Mouse (Mus musculus): ENCODE data around the gene Atg4c.
A peak's percentile ranks its signal among the peaks of the same experiment; 100 is the strongest.

Gene Atg4c

GRCm38 (mm10) chr4:99193810-99194582, at the start of gene Atg4c:
Gene Atg4c, plus strand, starts transcription at chr4:99193934.
- peak; percentile 90 for DNase-seq (ENCODE audit: low spot score)

- DNase-seq (ENCODE audit: low spot score) = no peak
These were observed 42.3 kb upstream of the Atg4c start for GRCm38 (mm10) chr4:99151434-99151833.

GRCm38 (mm10) chr4:99151885-99152558, 41.7 kb upstream of the Atg4c start:
- no peak for DNase-seq (ENCODE audit: low spot score)

GRCm38 (mm10) chr4:99156641-99157307, 37.0 kb upstream of the Atg4c start:
- DNase-seq (ENCODE audit: low spot score) = no peak

GRCm38 (mm10) chr4:99158495-99158894, 35.2 kb upstream of the Atg4c start:
- DNase-seq (ENCODE audit: low spot score) = no peak

- DNase-seq (ENCODE audit: low spot score) = peak; percentile 29
These were observed 33.3 kb upstream of the Atg4c start for GRCm38 (mm10) chr4:99160414-99160813.

- no peak for DNase-seq (ENCODE audit: low spot score)
These were observed 32.8 kb upstream of the Atg4c start for GRCm38 (mm10) chr4:99160899-99161298.

GRCm38 (mm10) chr4:99161457-99161971, 32.2 kb upstream of the Atg4c start:
- no peak for DNase-seq (ENCODE audit: low spot score)

GRCm38 (mm10) chr4:99163001-99163400, 30.7 kb upstream of the Atg4c start:
- DNase-seq (ENCODE audit: low spot score) = no peak

- peak; percentile 37 for DNase-seq (ENCODE audit: low spot score)
These were observed 30.2 kb upstream of the Atg4c start for GRCm38 (mm10) chr4:99163547-99163946.

- DNase-seq (ENCODE audit: low spot score) = no peak
These were observed 24.9 kb upstream of the Atg4c start for GRCm38 (mm10) chr4:99168869-99169268.

- no peak for DNase-seq (ENCODE audit: low spot score)
These were observed 19.5 kb upstream of the Atg4c start for GRCm38 (mm10) chr4:99174265-99174664.

- DNase-seq (ENCODE audit: low spot score) = peak; percentile 20
These were observed 16.9 kb upstream of the Atg4c start for GRCm38 (mm10) chr4:99176841-99177240.

GRCm38 (mm10) chr4:99177255-99177654, 16.5 kb upstream of the Atg4c start:
- no peak for DNase-seq (ENCODE audit: low spot score)

- no peak for DNase-seq (ENCODE audit: low spot score)
These were observed 14.9 kb upstream of the Atg4c start for GRCm38 (mm10) chr4:99178851-99179250.

- peak; percentile 45 for DNase-seq (ENCODE audit: low spot score)
These were observed 14.2 kb upstream of the Atg4c start for GRCm38 (mm10) chr4:99179446-99180120.

- no peak for DNase-seq (ENCODE audit: low spot score)
These were observed 12.8 kb upstream of the Atg4c start for GRCm38 (mm10) chr4:99180921-99181320.

GRCm38 (mm10) chr4:99181739-99182419, 11.9 kb upstream of the Atg4c start:
- DNase-seq (ENCODE audit: low spot score) = no peak

GRCm38 (mm10) chr4:99182660-99183431, 10.9 kb upstream of the Atg4c start:
- DNase-seq (ENCODE audit: low spot score) = peak; percentile 77

GRCm38 (mm10) chr4:99184678-99185077, 9.1 kb upstream of the Atg4c start:
- DNase-seq (ENCODE audit: low spot score) = no peak

- no peak for DNase-seq (ENCODE audit: low spot score)
These were observed 8.4 kb upstream of the Atg4c start for GRCm38 (mm10) chr4:99185305-99185704.
